In genomic region chr2:131902867-131903266, GRCm38 (mm10) we compare ENCODE assay signal across 10 mouse cellular contexts. TPM values are rescaled to one million over a fixed set of nuclear protein-coding genes. Genes with fewer than 3 reads are reported as not detected.
DNase-seq lines count a peak whose midpoint lies in the region; ATAC-seq lines count a peak whose summit lies in the region.
"Had no signal": no experiment of that assay in that cellular context is flagged by ENCODE, and none has a peak within 500 bp of the region (broad histone marks: within the 10 kb centered on the region; RNA-seq: fewer than 3 reads in every experiment).

No protein-coding gene starts in this region.

- WGBS in heart, embryonic 11.5 days (ENCODE audit: insufficient replicate concordance), result 17% methylated on average over 8 of the region's 8 CpGs

- no peaks in the 10 kb centered on the region for H3K36me3 ChIP-seq in heart, embryonic 11.5 days (ENCODE audit: control insufficient read depth, insufficient read depth, low read length)
- H3K36me3 ChIP-seq: neural tube, embryonic 13.5 days had no signal

- peaks cover 18% of the 10 kb centered on the region for H3K4me1 ChIP-seq in heart, embryonic 11.5 days (ENCODE audit: control insufficient read depth, insufficient read depth, low read length)
- H3K4me1 ChIP-seq: neural tube, embryonic 13.5 days had no signal

- peak; percentile 33; the same call in 1 of the 2 replicates for ATAC-seq in heart, embryonic 11.5 days (replicated peaks; ENCODE audit: insufficient number of reproducible peaks, low FRiP score, low TSS enrichment)
- ATAC-seq in megakaryocyte-erythroid progenitor cell, adult 5-6 weeks (replicated peaks; ENCODE audit: low FRiP score, low TSS enrichment, poor library complexity, severe bottlenecking), result no peak

- no peak overlapping the region for H3K4me2 ChIP-seq in heart, embryonic 11.5 days
- H3K4me2 ChIP-seq: neural tube, embryonic 13.5 days had no signal

- H3K4me3 ChIP-seq in heart, embryonic 11.5 days (ENCODE audit: low read depth, low read length), result no peak overlapping the region
- H3K4me3 ChIP-seq: neural tube, embryonic 13.5 days had no signal

- peak; percentile 9 for DNase-seq in kidney, postnatal 14 days
- no peak for DNase-seq in kidney, postnatal 25 days
- peak; percentile 24 for DNase-seq in T-cell, adult 2 months (ENCODE audit: low spot score)
- DNase-seq in lung, postnatal 10 days, result peak; percentile 46
- DNase-seq in layer of hippocampus, postnatal 10 days (ENCODE audit: low spot score in 2 of 2), result no peak
- no peak for DNase-seq in left cerebral cortex, adult 11 months (ENCODE audit: low spot score)

- no peaks in the 10 kb centered on the region for H3K9me3 ChIP-seq in heart, embryonic 11.5 days (replicated peaks; ENCODE audit: control insufficient read depth, low read length)
- H3K9me3 ChIP-seq: neural tube, embryonic 13.5 days had no signal

- H3K9ac ChIP-seq in heart, embryonic 11.5 days (ENCODE audit: low read depth, low read length), result no peak overlapping the region
- H3K9ac ChIP-seq: neural tube, embryonic 13.5 days had no signal

- peak overlapping the region; percentile 78 for H3K27ac ChIP-seq in heart, embryonic 11.5 days (ENCODE audit: low read depth, low read length)
- H3K27ac ChIP-seq: neural tube, embryonic 13.5 days had no signal

- no peaks in the 10 kb centered on the region for H3K27me3 ChIP-seq in heart, embryonic 11.5 days (ENCODE audit: control insufficient read depth, insufficient read depth, low read length)
- H3K27me3 ChIP-seq: neural tube, embryonic 13.5 days had no signal

RNA-seq across cellular contexts. Expression of gene Prnp, which starts 6.9 kb away (rescaled TPM):
- 47.0 and 53.2 TPM in 2 replicates for polyA plus RNA-seq in heart, embryonic 11.5 days (2014; fragmentation: Nextera tagmentation; extraction: Ambion mirVana)
- total RNA-seq in megakaryocyte-erythroid progenitor cell, adult 5-6 weeks (2014; fragmentation: Nextera tagmentation), result 7.6 and 8.8 TPM in 2 replicates
- 14.2 and 14.3 TPM in 2 replicates for total RNA-seq in megakaryocyte-erythroid progenitor cell, adult 5-6 weeks (2017)
- 100 to 1,000 TPM; 488 to 510 TPM for total RNA-seq in layer of hippocampus, postnatal 10 days (2021)

RNA-seq across cellular contexts. Expression of gene Prn, which starts 6.9 kb away (rescaled TPM):
- polyA plus RNA-seq in heart, embryonic 11.5 days (2014; fragmentation: Nextera tagmentation; extraction: Ambion mirVana), result not detected in 2 replicates
- not detected in 2 replicates for total RNA-seq in megakaryocyte-erythroid progenitor cell, adult 5-6 weeks (2014; fragmentation: Nextera tagmentation)
- total RNA-seq in megakaryocyte-erythroid progenitor cell, adult 5-6 weeks (2017), result not detected in 2 replicates
- under 1 TPM in 1 of 2 experiments, not detected in 1; 0.64 TPM for total RNA-seq in layer of hippocampus, postnatal 10 days (2021)
- polyA plus RNA-seq: gonadal fat pad, adult 2 months; neural tube, embryonic 13.5 days had no signal

RNA-seq across cellular contexts. Expression of gene Erv3, which starts 43.3 kb away (rescaled TPM):
- not detected in 2 replicates for polyA plus RNA-seq in heart, embryonic 11.5 days (2014; fragmentation: Nextera tagmentation; extraction: Ambion mirVana)
- not detected in 2 replicates for total RNA-seq in megakaryocyte-erythroid progenitor cell, adult 5-6 weeks (2014; fragmentation: Nextera tagmentation)
- total RNA-seq in megakaryocyte-erythroid progenitor cell, adult 5-6 weeks (2017), result not detected in 2 replicates
- total RNA-seq in layer of hippocampus, postnatal 10 days (2021), result under 1 TPM; 0.09 to 0.14 TPM

RNA-seq across cellular contexts. Expression of gene Prnd, which starts 47.8 kb away (rescaled TPM):
- 3.2 and 4.0 TPM in 2 replicates for polyA plus RNA-seq in heart, embryonic 11.5 days (2014; fragmentation: Nextera tagmentation; extraction: Ambion mirVana)
- not detected in 2 replicates for total RNA-seq in megakaryocyte-erythroid progenitor cell, adult 5-6 weeks (2014; fragmentation: Nextera tagmentation)
- not detected in 2 replicates for total RNA-seq in megakaryocyte-erythroid progenitor cell, adult 5-6 weeks (2017)
- 1 to 10 TPM; 5.1 to 5.2 TPM for total RNA-seq in layer of hippocampus, postnatal 10 days (2021)

Comparison
In these comparisons a context has a peak if more than half of its experiments do, and no peak if none do; other contexts are left out.
1. DNase-seq: peak in kidney, postnatal 14 days (single experiment), T-cell, adult 2 months (single experiment) and lung, postnatal 10 days (single experiment); none in kidney, postnatal 25 days (0 of 2), layer of hippocampus, postnatal 10 days (0 of 2) and left cerebral cortex, adult 11 months (single experiment).
2. RNA of gene Prnp, which starts 6.9 kb away (total RNA-seq): 488 to 510 TPM in layer of hippocampus, postnatal 10 days; 7.6 to 14.3 TPM in megakaryocyte-erythroid progenitor cell, adult 5-6 weeks; every median in the first group is over 10 times any median in the second.